Mouse (Mus musculus) heart, postnatal 10 days (tissue): ENCODE data around the gene Gm28038. TPM values are rescaled to one million over a fixed set of nuclear protein-coding genes. Genes with fewer than 3 reads are reported as not detected.

ENCODE experiments used
- DNase-seq, 2 experiments: peaks; one replicate each; pipeline ENCODE4 v3.0.0; 2021
- intact Hi-C: fragments of 180-260 bp; cut with DNase I; formaldehyde crosslinking; loops from one replicate; pipeline ENCODE4 v1.15.1; 2025
- total RNA-seq, 2 experiments: library from RNA; stranded (reverse); gene quantifications; 2 replicates each; pipeline ENCODE4 v1.2.3; 2021

Gm28038 gene
- total RNA-seq, 2 experiments from 2014 or later: not detected

DNA sequence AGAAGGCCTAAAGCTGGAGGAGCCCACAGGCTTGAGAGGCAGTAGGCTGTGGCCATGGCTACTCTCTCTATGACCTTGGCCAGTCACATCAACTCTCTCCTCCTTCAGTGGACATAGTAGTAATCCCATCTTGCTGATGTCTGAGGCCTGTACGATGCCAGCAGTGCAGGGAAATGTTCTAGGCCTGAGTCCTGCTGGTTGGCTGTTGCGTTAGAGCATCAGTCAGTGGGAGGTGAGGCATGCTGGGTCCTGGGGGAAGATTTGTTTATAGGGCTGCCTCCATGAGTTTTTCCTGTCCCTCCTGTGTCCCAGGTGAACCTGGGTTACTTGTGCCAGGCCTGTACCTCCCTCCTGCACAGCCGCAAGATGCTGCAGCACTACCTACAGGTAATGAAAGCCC lies 61.2 kb downstream of the Gm28038 start:
- intact Hi-C loops: loop anchor here (5.0 kb wide), 1 partner anchor 240 kb away; no protein-coding TSS in a partner anchor
- DNase-seq: no peak

DNA sequence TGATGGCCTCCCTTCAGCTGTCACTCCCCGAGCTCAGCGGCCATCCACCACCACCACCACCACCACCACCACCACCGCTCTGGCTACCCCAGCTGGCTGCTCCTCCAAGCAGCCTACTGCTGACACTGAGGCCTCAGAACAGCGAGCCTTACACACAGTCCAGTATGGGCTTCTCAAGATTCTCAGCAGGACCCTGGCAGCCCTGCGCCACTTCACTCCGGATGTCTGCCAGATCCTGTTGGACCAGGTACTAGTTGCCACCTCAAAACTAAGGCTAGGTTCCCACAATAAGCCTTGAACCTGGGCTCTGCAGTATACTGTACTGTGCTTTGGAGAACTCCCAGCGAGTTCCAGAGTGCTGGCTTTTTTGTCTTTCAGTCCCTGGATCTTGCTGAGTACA lies 61.7 kb downstream of the Gm28038 start:
- DNase-seq: no peak
- intact Hi-C loops: loop anchor here (5.0 kb wide), 1 partner anchor 240 kb away; no protein-coding TSS in a partner anchor

DNA sequence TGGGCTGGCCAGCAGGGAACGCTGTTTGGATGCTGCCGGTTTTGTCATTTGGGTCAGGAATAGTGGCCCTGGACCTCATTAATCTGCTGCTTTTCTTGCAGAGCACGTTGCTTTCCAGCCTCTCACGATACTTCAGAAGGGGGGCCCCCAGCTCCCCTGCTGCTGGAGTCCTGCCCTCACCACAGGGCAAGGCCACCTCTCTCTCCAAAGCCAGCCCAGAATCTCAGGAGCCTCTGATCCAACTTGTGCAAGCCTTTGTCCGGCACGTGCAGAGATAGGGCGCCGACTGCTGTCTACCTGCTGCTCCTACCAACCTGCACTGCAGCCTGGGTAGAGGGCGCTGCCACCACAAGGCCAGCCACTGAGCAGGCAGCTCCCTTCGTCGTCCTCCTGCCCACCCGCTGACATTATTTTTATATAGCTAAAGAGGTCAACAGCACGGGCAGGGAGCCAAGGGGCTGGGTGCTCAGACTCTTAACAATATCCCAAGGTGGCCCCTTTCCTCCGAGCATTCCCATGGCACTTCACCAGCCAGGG lies 62.8 kb downstream of the Gm28038 start:
- DNase-seq: peak; percentile 78 to 79
- intact Hi-C loops: loop anchor here (5.0 kb wide), 1 partner anchor 241 kb away; no protein-coding TSS in a partner anchor

DNA sequence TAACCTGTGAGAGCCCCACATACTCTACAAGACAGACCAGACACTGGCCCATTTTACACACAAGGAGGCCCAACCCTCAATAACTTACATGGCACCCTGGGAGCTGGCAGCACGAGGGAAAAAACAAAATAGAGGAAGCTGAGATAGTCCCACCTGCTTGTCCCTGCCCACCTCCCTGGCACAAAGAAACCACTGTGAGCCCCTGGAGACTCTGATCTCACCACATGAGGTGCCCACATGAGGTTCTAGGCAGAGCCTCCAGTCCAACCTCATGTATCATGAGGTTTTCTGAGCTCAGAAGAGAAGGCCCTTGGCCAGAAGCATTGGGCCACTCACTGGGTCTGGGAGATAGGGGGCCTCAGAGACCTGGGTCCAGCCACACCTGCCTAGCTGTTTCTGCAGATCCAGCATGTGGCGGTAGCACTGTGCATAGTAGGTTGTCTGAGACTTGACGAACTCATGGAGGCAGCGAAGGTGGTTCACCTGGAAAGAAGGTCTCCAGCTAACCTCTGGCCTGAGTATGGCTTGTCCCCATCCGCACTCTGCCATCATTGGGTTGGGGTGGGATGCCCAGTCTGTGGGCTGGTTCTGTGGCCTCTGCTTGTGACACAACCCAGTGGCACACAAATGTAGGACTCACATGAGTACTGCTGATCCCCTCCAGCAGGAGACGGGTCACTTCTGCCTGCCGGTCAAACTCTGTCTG lies 65.3 kb downstream of the Gm28038 start:
- intact Hi-C loops: no loop called here
- DNase-seq: no peak

DNA sequence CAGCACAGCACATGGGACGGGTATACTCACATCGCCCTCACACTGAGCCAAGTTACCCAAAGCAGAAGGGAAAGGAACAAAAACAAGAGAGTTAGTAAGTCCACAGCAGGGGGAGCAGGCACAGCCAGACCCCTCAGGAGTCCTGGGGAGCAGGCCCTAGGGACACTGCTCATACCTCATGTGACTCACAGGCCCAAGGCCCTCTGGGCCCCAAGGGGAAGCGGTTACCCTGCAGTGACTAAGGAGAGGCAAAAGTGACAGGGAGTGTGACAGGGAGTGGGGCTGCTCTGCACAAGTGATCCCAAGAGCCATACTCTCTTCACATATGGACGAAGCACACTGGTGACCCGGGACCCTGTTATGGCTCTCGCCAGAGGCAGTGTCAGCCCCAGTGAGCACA lies 68.4 kb downstream of the Gm28038 start:
- intact Hi-C loops: no loop called here
- no peak for DNase-seq

Other genes with a start within 250 kb of the Gm28038 start
- gene Wdr34, start 232.2 kb upstream of the Gm28038 start, total RNA-seq: 10 to 100 TPM in 1 of 2 experiments, 1 to 10 TPM in 1; 9.1 to 11.6 TPM
- gene Set, start 223.7 kb upstream of the Gm28038 start, total RNA-seq: 100 to 1,000 TPM; 131 to 149 TPM
- gene Pkn3, start 203.4 kb upstream of the Gm28038 start, total RNA-seq: 10 to 100 TPM; 11.4 to 12.9 TPM
- 1 to 10 TPM; 7.5 to 7.8 TPM for gene Zdhhc12, start 187.4 kb upstream of the Gm28038 start, total RNA-seq
- gene Zer1, start 156.5 kb upstream of the Gm28038 start, total RNA-seq: 10 to 100 TPM; 25.7 to 26.7 TPM
- 10 to 100 TPM; 19.7 to 24.1 TPM for gene Tbc1d13, start 147.3 kb upstream of the Gm28038 start, total RNA-seq
- gene Endog, start 109.5 kb upstream of the Gm28038 start, total RNA-seq: 10 to 100 TPM; 59.1 to 60.2 TPM
- 1 to 10 TPM; 7.0 to 7.1 TPM for gene Spout1, start 102.6 kb upstream of the Gm28038 start, total RNA-seq
- gene Kyat1, start 75.2 kb upstream of the Gm28038 start, total RNA-seq: 10 to 100 TPM; 44.5 to 44.6 TPM
- 10 to 100 TPM; 72.1 to 91.7 TPM for gene Lrrc8a, start 43.3 kb upstream of the Gm28038 start, total RNA-seq
- 1 to 10 TPM; 1.3 to 2.7 TPM for gene Gm28035, start 40.5 kb upstream of the Gm28038 start, total RNA-seq
- 10 to 100 TPM; 26.3 to 29.3 TPM for gene Phyhd1, start 14.8 kb upstream of the Gm28038 start, total RNA-seq
- gene Dolk, start 5.3 kb downstream of the Gm28038 start, total RNA-seq: 10 to 100 TPM; 25.9 to 28.6 TPM
- gene Nup188, start 5.4 kb downstream of the Gm28038 start, total RNA-seq: 10 to 100 TPM; 25.1 to 26.6 TPM
- gene Sh3glb2, start 78.3 kb downstream of the Gm28038 start, total RNA-seq: 10 to 100 TPM; 62.0 to 69.5 TPM
- gene Miga2, start 83.2 kb downstream of the Gm28038 start, total RNA-seq: 10 to 100 TPM; 70.5 to 78.0 TPM
- 10 to 100 TPM; 11.6 to 14.7 TPM for gene Dolpp1, start 111.2 kb downstream of the Gm28038 start, total RNA-seq
- gene Crat, start 134.8 kb downstream of the Gm28038 start, total RNA-seq: 100 to 1,000 TPM; 448 to 485 TPM
- 100 to 1,000 TPM; 125 to 133 TPM for gene Ptpa, start 135.0 kb downstream of the Gm28038 start, total RNA-seq
- gene Ier5l, start 193.2 kb downstream of the Gm28038 start, total RNA-seq: 10 to 100 TPM in 1 of 2 experiments, 1 to 10 TPM in 1; 9.5 to 12.2 TPM